Mouse (Mus musculus) liver, embryonic 16.5 days (tissue): ENCODE measurements around the gene Wipf2. TPM values are rescaled to one million over a fixed set of nuclear protein-coding genes. Genes with fewer than 3 reads are reported as not detected.

Experiments
- ATAC-seq: fragments of 200-750 bp; cut with Nextera tagmentation; 2 replicates; pipeline ENCODE4 v1.8.0; 2017; ENCODE audit warnings: low read depth, mild to moderate bottlenecking, moderate number of reproducible peaks, moderate library complexity
- H3K27ac ChIP-seq: fragments of 300-500 bp; sonication (generic); 2 replicates; pipeline ENCODE4 v1.5.1; 2014; ENCODE audit warnings: mild to moderate bottlenecking, low read length
- H3K27me3 ChIP-seq: fragments of 300-500 bp; sonication (generic); 2 replicates; pipeline ENCODE4 v1.6.1; 2014; ENCODE audit warnings: low read depth, low read length, mixed read lengths; ENCODE audit not compliant: control insufficient read depth, insufficient read depth
- H3K36me3 ChIP-seq: fragments of 300-500 bp; sonication (generic); 2 replicates; pipeline ENCODE4 v1.6.1; 2014; ENCODE audit warnings: mild to moderate bottlenecking; ENCODE audit not compliant: control insufficient read depth, insufficient read depth
- H3K4me1 ChIP-seq: fragments of 300-500 bp; sonication (generic); 2 replicates; pipeline ENCODE4 v1.6.1; 2014; ENCODE audit warnings: low read depth, low read length, mixed read lengths; ENCODE audit not compliant: control insufficient read depth
- H3K4me2 ChIP-seq: fragments of 300-500 bp; sonication (generic); 2 replicates; pipeline ENCODE4 v1.6.1; 2014; ENCODE audit warnings: low read depth, low read length, mixed read lengths
- H3K4me3 ChIP-seq: fragments of 300-500 bp; sonication (generic); 2 replicates; pipeline ENCODE4 v1.5.1; 2014; ENCODE audit warnings: low read depth, mild to moderate bottlenecking, low read length
- H3K9ac ChIP-seq: fragments of 300-500 bp; sonication (generic); 2 replicates; pipeline ENCODE4 v1.6.1; 2014; ENCODE audit warnings: low read depth, low read length
- H3K9me3 ChIP-seq: fragments of 300-500 bp; sonication (generic); replicated peaks from 2 replicates; pipeline ENCODE4 v1.6.1; 2016; ENCODE audit warnings: low read length; ENCODE audit not compliant: control insufficient read depth
- WGBS: fragments of 180-500 bp; shearing (Covaris S2); extraction: QIAGEN DNeasy Blood & Tissue Kit; methylation state at CpG from one replicate; pipeline ENCODE4 v1.1.7; 2014; ENCODE audit not compliant: insufficient replicate concordance; 5-methylcytosine and 5-hydroxymethylcytosine counted together
- polyA plus RNA-seq: library from polyadenylated mRNA; unstranded; fragments of >200 nt; fragmentation: Nextera tagmentation; extraction: Ambion mirVana; gene quantifications from 2 replicates; pipeline ENCODE4 v1.2.1, GENCODE M21; 2015

Wipf2 gene
- polyA plus RNA-seq, 1 experiment from 2014 or later = 1.6 TPM

- no peaks in the 10 kb centered on the region for H3K27me3 ChIP-seq
- H3K4me1 ChIP-seq = peaks cover 43% of the 10 kb centered on the region
- H3K9me3 ChIP-seq = no peaks in the 10 kb centered on the region
- H3K9ac ChIP-seq = no peak overlapping the region
- 24% methylated on average over 13 of the region's 13 CpGs for WGBS
- H3K36me3 ChIP-seq = no peaks in the 10 kb centered on the region
- no peak overlapping the region for H3K4me3 ChIP-seq
- peak overlapping the region; percentile 30 for H3K4me2 ChIP-seq
- H3K27ac ChIP-seq = peak overlapping the region; percentile 59
- peak; percentile 35 for ATAC-seq
Measured at GRCm38 (mm10) chr11:98953835-98954320, 90.4 kb downstream of the Wipf2 start.

- peak overlapping the region; percentile 30 for H3K4me2 ChIP-seq
- H3K36me3 ChIP-seq = no peaks in the 10 kb centered on the region
- WGBS = 12% methylated on average over 10 of the region's 10 CpGs
- ATAC-seq = peak; percentile 14
- no peaks in the 10 kb centered on the region for H3K27me3 ChIP-seq
- H3K9me3 ChIP-seq = no peaks in the 10 kb centered on the region
- H3K27ac ChIP-seq = peak overlapping the region; percentile 59; the same call in 1 of the 2 replicates
- H3K9ac ChIP-seq = no peak overlapping the region
- no peak overlapping the region for H3K4me3 ChIP-seq
- peaks cover 44% of the 10 kb centered on the region for H3K4me1 ChIP-seq
Measured at GRCm38 (mm10) chr11:98954373-98954772, 90.9 kb downstream of the Wipf2 start.

Other genes starting within 250 kb of the Wipf2 start
- gene Gm12355, start 238.0 kb upstream of the Wipf2 start, polyA plus RNA-seq = 0.12 and 0.47 TPM in 2 replicates
- not detected in 2 replicates for gene Gsdma3, start 237.3 kb upstream of the Wipf2 start, polyA plus RNA-seq
- gene Gsdma2, start 216.9 kb upstream of the Wipf2 start, polyA plus RNA-seq = not detected in 2 replicates
- 0.04 TPM in 1 of 2 replicates, not detected in the other for gene Gsdma, start 199.3 kb upstream of the Wipf2 start, polyA plus RNA-seq
- gene Psmd3, start 181.1 kb upstream of the Wipf2 start, polyA plus RNA-seq = 86.4 and 86.5 TPM in 2 replicates
- gene Csf3, start 162.4 kb upstream of the Wipf2 start, polyA plus RNA-seq = not detected in 2 replicates
- 22.8 and 23.8 TPM in 2 replicates for gene Med24, start 134.2 kb upstream of the Wipf2 start, polyA plus RNA-seq
- gene Thra, start 123.0 kb upstream of the Wipf2 start, polyA plus RNA-seq = 6.5 and 7.7 TPM in 2 replicates
- gene Nr1d1, start 88.3 kb upstream of the Wipf2 start, polyA plus RNA-seq = 0.65 and 0.66 TPM in 2 replicates
- 4.9 and 5.3 TPM in 2 replicates for gene Msl1, start 68.1 kb upstream of the Wipf2 start, polyA plus RNA-seq
- 11.6 and 13.6 TPM in 2 replicates for gene Casc3, start 58.7 kb upstream of the Wipf2 start, polyA plus RNA-seq
- gene Rapgefl1, start 26.9 kb upstream of the Wipf2 start, polyA plus RNA-seq = 0.06 and 0.18 TPM in 2 replicates
- 52.7 and 57.3 TPM in 2 replicates for gene Cdc6, start 44.2 kb downstream of the Wipf2 start, polyA plus RNA-seq
- gene Rara, start 64.2 kb downstream of the Wipf2 start, polyA plus RNA-seq = 4.2 and 5.4 TPM in 2 replicates
- 0.15 TPM in 1 of 2 replicates, not detected in the other for gene Gjd3, start 119.4 kb downstream of the Wipf2 start, polyA plus RNA-seq
- gene Top2a, start 160.6 kb downstream of the Wipf2 start, polyA plus RNA-seq = 189 and 201 TPM in 2 replicates
- gene Igfbp4, start 177.6 kb downstream of the Wipf2 start, polyA plus RNA-seq = 277 and 302 TPM in 2 replicates
- 0.19 and 0.21 TPM in 2 replicates for gene Tns4, start 225.7 kb downstream of the Wipf2 start, polyA plus RNA-seq